Mouse (Mus musculus) liver, adult 2 months (tissue): ENCODE data around the gene Olfm1.

Experiments used
- CTCF ChIP-seq: fragments of 200-500 bp; IDR thresholded peaks from 2 replicates; pipeline ENCODE4 v1.5.1; 2011; ENCODE audit warnings: low read depth, low read length, control low read depth
- POLR2A ChIP-seq: fragments of 200-500 bp; IDR thresholded peaks from 2 replicates; pipeline ENCODE4 v1.6.1; 2011; ENCODE audit warnings: low read length, control low read depth; ENCODE audit not compliant: insufficient read depth; ENCODE audit errors: extremely low read depth

DNA sequence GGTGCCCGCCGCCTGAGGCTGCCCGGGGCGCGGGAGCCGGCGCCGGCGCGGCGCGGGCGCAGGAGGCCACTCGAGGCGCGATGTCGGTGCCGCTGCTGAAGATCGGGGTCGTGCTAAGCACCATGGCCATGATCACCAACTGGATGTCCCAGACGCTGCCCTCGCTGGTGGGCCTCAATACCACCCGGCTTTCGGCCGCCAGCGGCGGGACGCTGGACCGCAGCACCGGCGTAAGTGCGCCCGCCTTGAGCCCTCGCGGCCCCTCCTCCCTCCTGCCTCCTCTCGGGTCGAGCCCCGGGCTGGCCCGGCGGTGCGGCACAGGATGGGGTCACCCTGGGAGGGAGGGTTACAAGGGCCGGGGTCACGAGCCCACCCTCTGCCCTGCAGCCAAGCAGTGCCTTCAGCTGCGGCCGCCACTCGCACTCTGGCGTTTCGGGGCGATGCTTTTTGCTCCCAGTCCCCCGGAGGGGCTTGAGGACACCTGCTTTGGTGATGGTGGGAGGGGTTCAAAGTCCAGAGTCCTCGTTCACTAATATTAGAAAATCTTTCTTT lies 13.2 kb downstream of the Olfm1 start:
- TF ChIP-seq POLR2A (no peak), CTCF (no peak)
